In the genomic region with DNA sequence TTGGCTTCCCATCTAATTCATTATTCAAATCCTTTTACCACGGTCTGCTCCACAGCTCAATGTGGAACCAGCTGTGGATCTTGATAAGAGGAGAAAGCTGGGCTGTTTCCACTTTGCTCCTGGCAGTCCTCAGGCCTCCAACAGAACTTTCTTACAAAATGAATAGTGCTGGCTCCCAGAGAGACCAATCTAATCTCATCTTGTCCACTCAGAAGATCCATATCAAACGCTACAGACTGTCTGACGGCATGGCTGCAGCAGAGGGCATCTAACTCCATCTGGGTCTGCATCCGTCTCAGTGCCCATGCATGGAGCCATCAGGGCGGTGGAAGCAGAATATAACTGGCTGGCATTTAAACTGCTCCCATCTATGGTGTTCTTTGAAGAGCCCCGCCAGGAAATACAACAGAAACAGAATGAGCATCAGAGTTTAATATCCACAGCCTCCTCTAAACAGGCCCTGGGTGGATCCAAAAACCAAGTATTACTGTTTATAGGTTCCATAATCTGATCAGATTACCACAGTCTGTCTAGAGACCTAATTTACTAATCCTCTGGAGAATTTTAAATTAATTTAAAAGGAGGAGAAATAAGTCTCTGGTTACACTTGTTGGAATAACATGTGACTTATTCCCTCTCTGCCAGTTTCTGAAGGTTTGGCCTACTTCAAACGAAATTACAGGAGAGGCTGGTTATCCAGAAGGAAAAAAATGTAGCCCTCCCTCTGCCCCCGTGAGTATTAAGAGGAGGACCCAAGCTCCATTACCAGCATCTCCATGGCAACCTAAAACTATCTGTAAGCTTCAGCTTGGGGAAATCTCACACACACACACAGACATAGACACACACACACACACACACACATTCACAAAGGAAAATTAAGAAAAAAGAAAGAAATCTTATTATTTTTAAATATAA, we compare ENCODE assay signal across 14 mouse cellular contexts.
DNase-seq lines count a peak whose midpoint lies in the region; ATAC-seq and TF ChIP-seq lines count a peak whose summit lies in the region.
"Had no signal": no experiment of that assay in that cellular context is flagged by ENCODE, and none has a peak within 500 bp of the region (broad histone marks: within the 10 kb centered on the region; RNA-seq: fewer than 3 reads in every experiment).

No protein-coding gene starts in this region.

- WGBS in embryonic facial prominence, embryonic 14.5 days, result 52% methylated on average over 8 of the region's 8 CpGs

- H3K4me2 ChIP-seq in embryonic facial prominence, embryonic 14.5 days (ENCODE audit: low read depth, low read length), result no peak overlapping the region
- H3K4me2 ChIP-seq: forebrain, embryonic 12.5 days; liver, embryonic 11.5 days had no signal

- H3K9ac ChIP-seq in MEL (ENCODE audit: control insufficient read depth, low read depth, low read length, poor library complexity, severe bottlenecking), result no peak overlapping the region
- no peak overlapping the region for H3K9ac ChIP-seq in embryonic facial prominence, embryonic 14.5 days (ENCODE audit: low read depth, low read length)
- H3K9ac ChIP-seq: forebrain, embryonic 12.5 days had no signal

- no peaks in the 10 kb centered on the region for H3K9me3 ChIP-seq in MEL (replicated peaks; ENCODE audit: insufficient read depth, low read length)
- H3K9me3 ChIP-seq in embryonic facial prominence, embryonic 14.5 days (ENCODE audit: control insufficient read depth, low read length), result no peaks in the 10 kb centered on the region
- H3K9me3 ChIP-seq: forebrain, embryonic 12.5 days had no signal

- no peak overlapping the region for H3K4me3 ChIP-seq in MEL (ENCODE audit: control insufficient read depth in 1 of 2, insufficient read depth in 1 of 2, low read depth in 2 of 2, low read length in 2 of 2)
- H3K4me3 ChIP-seq in embryonic facial prominence, embryonic 14.5 days (ENCODE audit: low read depth, low read length), result no peak overlapping the region
- H3K4me3 ChIP-seq: forebrain, embryonic 12.5 days had no signal

- DNase-seq in kidney, postnatal 10 days, result peak; percentile 26
- no peak for DNase-seq in kidney, adult 8-10 months
- peak; percentile 17 for DNase-seq in MEL (ENCODE audit: low read depth, low spot score)
- DNase-seq in embryonic facial prominence, embryonic 14.5 days (ENCODE audit: low spot score), result peak; percentile 85
- no peak for DNase-seq in adrenal gland, adult 8-10 months
- DNase-seq in right cerebral cortex, postnatal 14 days, result no peak
- DNase-seq: adrenal gland, postnatal 10 days; embryo, embryonic 11 days; heart, postnatal 4 days had no signal

- no peak for TF ChIP-seq POLR2A in MEL (IDR thresholded peaks at IDR 0.05; ENCODE audit: control insufficient read depth in 1 of 2, insufficient read depth in 1 of 2, low read depth in 1 of 2, low read length in 2 of 2, poor library complexity in 1 of 2)

- H3K79me2 ChIP-seq in MEL (ENCODE audit: control insufficient read depth, insufficient read depth, low read length, poor library complexity), result no peaks in the 10 kb centered on the region

- TF ChIP-seq EP300 in MEL (IDR thresholded peaks at IDR 0.05; ENCODE audit: low read depth in 1 of 2, low read length in 2 of 2), result no peak

- no peak for TF ChIP-seq CTCF in MEL (IDR thresholded peaks at IDR 0.05 in 2 of 3, conservative IDR thresholded peaks at IDR 0.05 in 1 of 3; ENCODE audit: control insufficient read depth in 1 of 3, insufficient read depth in 1 of 3, low read depth in 2 of 3, low read length in 3 of 3, poor library complexity in 1 of 3, severe bottlenecking in 1 of 3)

- no peak overlapping the region for H3K27ac ChIP-seq in MEL (ENCODE audit: control insufficient read depth, low read depth, low read length)
- H3K27ac ChIP-seq in embryonic facial prominence, embryonic 14.5 days (replicated peaks; ENCODE audit: low read depth, low read length), result no peak overlapping the region; the same call in 1 of the 2 replicates
- H3K27ac ChIP-seq: forebrain, embryonic 12.5 days; stomach, postnatal 0 days had no signal

- no peaks in the 10 kb centered on the region for H3K27me3 ChIP-seq in MEL (ENCODE audit: control insufficient read depth in 1 of 2, insufficient read depth in 2 of 2, low read length in 2 of 2)
- H3K27me3 ChIP-seq in embryonic facial prominence, embryonic 14.5 days (replicated peaks; ENCODE audit: control insufficient read depth, insufficient read depth, low read length), result no peaks in the 10 kb centered on the region
- H3K27me3 ChIP-seq: forebrain, embryonic 12.5 days had no signal

- peak; percentile 56 for ATAC-seq in embryonic facial prominence, embryonic 14.5 days (ENCODE audit: low read depth)
- ATAC-seq in megakaryocyte-erythroid progenitor cell, adult 5-6 weeks (replicated peaks; ENCODE audit: low FRiP score, low TSS enrichment, poor library complexity, severe bottlenecking), result peak; percentile 54
- ATAC-seq in erythroid progenitor cell, adult 5-6 weeks (replicated peaks; ENCODE audit: low FRiP score, poor library complexity, severe bottlenecking), result no peak

- H3K36me3 ChIP-seq in MEL (ENCODE audit: control insufficient read depth in 1 of 2, insufficient read depth in 2 of 2, low read length in 2 of 2), result no peaks in the 10 kb centered on the region
- H3K36me3 ChIP-seq in embryonic facial prominence, embryonic 14.5 days (ENCODE audit: control insufficient read depth, insufficient read depth, low read length), result peaks cover 11% of the 10 kb centered on the region; the same call in 1 of the 2 replicates

- no peak for TF ChIP-seq RAD21 in MEL (IDR thresholded peaks at IDR 0.05; ENCODE audit: low read depth, low read length)

- H3K4me1 ChIP-seq in MEL (ENCODE audit: control insufficient read depth in 1 of 2, insufficient read depth in 2 of 2, low read length in 2 of 2), result no peaks in the 10 kb centered on the region
- peaks cover 7% of the 10 kb centered on the region; the same call in 1 of the 2 replicates for H3K4me1 ChIP-seq in embryonic facial prominence, embryonic 14.5 days (ENCODE audit: control insufficient read depth, insufficient read depth, low read length)

TF ChIP-seq in MEL, 35 proteins besides CTCF, POLR2A, EP300 and RAD21:
- TF ChIP-seq GATA1 (IDR thresholded peaks at IDR 0.05; ENCODE audit: low read depth, low read length) (peak; percentile 15; the same call in 1 of the 2 replicates), JUND (IDR thresholded peaks at IDR 0.05; ENCODE audit: low read depth, low read length) (no peak)
TF ChIP-seq in MEL: peak in this region for 1.

Comparison
In these comparisons a context has a peak if more than half of its experiments do, and no peak if none do; other contexts are left out.
1. DNase-seq: peak in kidney, postnatal 10 days (single experiment), MEL (single experiment) and embryonic facial prominence, embryonic 14.5 days (single experiment); none in kidney, adult 8-10 months (0 of 2), adrenal gland, adult 8-10 months (single experiment) and right cerebral cortex, postnatal 14 days (single experiment).